Mouse (Mus musculus) neural tube, embryonic 12.5 days (tissue): ENCODE results near the gene Ddrgk1. TPM values are rescaled to one million over a fixed set of nuclear protein-coding genes. Genes with fewer than 3 reads are reported as not detected.

Experiments used
- ATAC-seq: fragments of 200-750 bp; cut with Nextera tagmentation; 2 replicates; pipeline ENCODE4 v1.8.0; 2017; ENCODE audit warnings: low read depth, mild to moderate bottlenecking, moderate TSS enrichment, moderate library complexity; ENCODE audit not compliant: low FRiP score
- H3K27ac ChIP-seq: fragments of 300-500 bp; sonication (generic); 2 replicates; pipeline ENCODE4 v1.5.1; 2016
- H3K27me3 ChIP-seq: fragments of 300-500 bp; sonication (generic); replicated peaks from 2 replicates; pipeline ENCODE4 v1.6.1; 2016; ENCODE audit warnings: mild to moderate bottlenecking
- H3K36me3 ChIP-seq: fragments of 300-500 bp; sonication (generic); 2 replicates; pipeline ENCODE4 v1.6.1; 2016; ENCODE audit warnings: mild to moderate bottlenecking
- H3K4me1 ChIP-seq: fragments of 300-500 bp; sonication (generic); 2 replicates; pipeline ENCODE4 v1.6.1; 2016
- H3K4me2 ChIP-seq: fragments of 300-500 bp; sonication (generic); replicated peaks from 2 replicates; pipeline ENCODE4 v1.6.1; 2016; ENCODE audit warnings: mild to moderate bottlenecking
- H3K4me3 ChIP-seq: fragments of 300-500 bp; sonication (generic); 2 replicates; pipeline ENCODE4 v1.5.1; 2016
- H3K9ac ChIP-seq: fragments of 300-500 bp; sonication (generic); 2 replicates; pipeline ENCODE4 v1.6.1; 2016; ENCODE audit warnings: mild to moderate bottlenecking
- H3K9me3 ChIP-seq: fragments of 300-500 bp; sonication (generic); 2 replicates; pipeline ENCODE4 v1.6.1; 2016; ENCODE audit warnings: mild to moderate bottlenecking
- whole genome bisulfite sequencing: fragments of 180-500 bp; shearing (Covaris S2); methylation state at CpG from one replicate; pipeline ENCODE4 v1.1.7; 2016; 5-methylcytosine and 5-hydroxymethylcytosine counted together
- polyA plus RNA-seq: library from polyadenylated mRNA; unstranded; fragments of >200 nt; fragmentation: Nextera tagmentation; extraction: Ambion mirVana; gene quantifications from 2 replicates; pipeline ENCODE4 v1.2.1, GENCODE M21; 2016

Ddrgk1 gene
- polyA plus RNA-seq: 57.4 and 58.4 TPM in 2 replicates

DNA sequence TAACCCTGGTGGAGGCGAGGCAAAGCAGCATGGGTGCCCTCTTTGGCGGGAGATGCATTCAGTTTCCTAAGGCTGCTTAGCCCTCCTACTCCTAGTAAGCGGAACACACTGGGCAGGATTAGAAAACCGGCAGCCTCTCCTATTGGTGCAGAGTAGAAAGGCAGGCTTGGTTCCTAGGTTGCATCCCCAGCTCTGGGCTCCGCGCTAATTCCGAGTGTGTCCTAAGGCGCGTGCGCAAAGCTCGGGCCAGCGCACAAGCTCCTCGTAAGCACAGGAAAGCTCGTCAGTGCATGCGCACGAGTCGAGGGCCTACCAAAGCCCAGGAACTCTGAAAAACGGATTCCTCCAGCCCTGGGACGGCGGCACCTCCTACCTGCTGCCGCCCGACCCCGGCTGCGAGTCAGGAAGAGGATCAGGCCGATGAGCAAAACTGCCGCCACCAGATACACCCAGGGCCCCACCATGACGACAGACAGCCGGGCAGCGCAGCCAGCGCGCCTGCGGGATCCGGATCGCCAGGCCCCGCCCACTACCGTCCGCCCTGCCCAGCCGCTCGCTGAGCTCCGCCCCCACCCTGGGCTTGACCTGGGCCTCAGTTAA, at the start of gene Ddrgk1:
Gene Ddrgk1, minus strand, starts transcription at position 558 of the 600 bp plus-strand sequence.
- H3K9ac ChIP-seq: peak within 1 kb of the TSS; percentile 74
- WGBS: under 1% methylated on average over 40 of the region's 40 CpGs
- peaks cover 23% of the 10 kb centered on the region for H3K4me1 ChIP-seq

DNA sequence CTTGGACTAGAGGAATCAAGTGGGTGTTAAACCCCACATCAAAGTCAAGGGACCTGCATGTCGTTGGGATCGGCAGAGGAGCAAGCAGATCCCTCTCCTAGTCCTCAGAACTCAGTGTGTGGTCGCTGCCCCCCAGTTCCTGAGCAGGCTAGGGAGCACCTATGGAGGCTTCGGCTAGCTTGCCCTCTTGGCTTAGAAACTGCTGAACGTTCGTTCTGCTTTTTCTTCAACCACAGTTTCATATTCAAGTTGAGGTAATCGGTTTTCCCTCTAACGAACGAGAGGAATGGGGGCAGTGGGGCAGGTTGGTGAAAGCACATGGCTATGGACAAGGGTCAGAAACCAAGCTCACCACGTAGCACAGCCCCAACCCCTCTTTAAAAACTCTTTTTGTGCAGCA, 42.6 kb upstream of the Ddrgk1 start:
- no peaks in the 10 kb centered on the region for H3K9me3 ChIP-seq
- no peak overlapping the region for H3K9ac ChIP-seq
- WGBS: 71% methylated on average over 10 of the region's 10 CpGs
- H3K4me2 ChIP-seq: no peak overlapping the region
- no peak overlapping the region for H3K27ac ChIP-seq
- no peak for ATAC-seq
- H3K4me3 ChIP-seq: no peak overlapping the region
- H3K27me3 ChIP-seq: no peaks in the 10 kb centered on the region
- H3K4me1 ChIP-seq: no peaks in the 10 kb centered on the region
- H3K36me3 ChIP-seq: peaks cover 50% of the 10 kb centered on the region

More for the DNA sequence above, at the start of gene Ddrgk1:
- peak within 1 kb of the TSS; percentile 97 for H3K27ac ChIP-seq
- H3K9me3 ChIP-seq: no peaks in the 10 kb centered on the region
- peaks cover 26% of the 10 kb centered on the region for H3K36me3 ChIP-seq
- H3K4me2 ChIP-seq: peak within 1 kb of the TSS; percentile 76
- H3K27me3 ChIP-seq: no peaks in the 10 kb centered on the region
- H3K4me3 ChIP-seq: peak within 1 kb of the TSS; percentile 59
- ATAC-seq: peak; percentile 95

DNA sequence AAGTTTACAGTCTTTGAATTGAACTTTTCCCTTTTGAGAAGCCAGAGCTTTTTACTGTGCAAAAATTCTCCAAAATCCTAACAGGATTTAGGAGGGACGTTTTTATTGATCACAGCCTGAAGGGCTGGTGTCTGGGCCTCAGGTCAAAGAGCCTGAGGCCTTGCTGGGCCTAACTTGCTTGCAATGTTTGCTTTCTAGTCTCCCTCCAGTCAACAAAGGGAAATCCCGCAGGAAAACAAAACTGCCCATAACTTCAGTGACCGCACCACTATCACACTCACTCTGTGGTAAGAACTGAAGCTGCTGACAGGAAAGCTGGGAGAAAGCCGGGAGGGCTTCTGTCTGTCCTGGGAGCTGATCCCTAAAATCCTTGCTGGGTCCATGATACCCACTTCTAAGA, 42.1 kb upstream of the Ddrgk1 start:
- H3K27ac ChIP-seq: no peak overlapping the region
- no peaks in the 10 kb centered on the region for H3K4me1 ChIP-seq
- no peak overlapping the region for H3K4me3 ChIP-seq
- H3K36me3 ChIP-seq: peaks cover 45% of the 10 kb centered on the region
- no peak overlapping the region for H3K4me2 ChIP-seq
- no peak for ATAC-seq
- 73% methylated on average over 4 of the region's 4 CpGs for WGBS
- H3K27me3 ChIP-seq: no peaks in the 10 kb centered on the region
- no peak overlapping the region for H3K9ac ChIP-seq
- H3K9me3 ChIP-seq: no peaks in the 10 kb centered on the region

DNA sequence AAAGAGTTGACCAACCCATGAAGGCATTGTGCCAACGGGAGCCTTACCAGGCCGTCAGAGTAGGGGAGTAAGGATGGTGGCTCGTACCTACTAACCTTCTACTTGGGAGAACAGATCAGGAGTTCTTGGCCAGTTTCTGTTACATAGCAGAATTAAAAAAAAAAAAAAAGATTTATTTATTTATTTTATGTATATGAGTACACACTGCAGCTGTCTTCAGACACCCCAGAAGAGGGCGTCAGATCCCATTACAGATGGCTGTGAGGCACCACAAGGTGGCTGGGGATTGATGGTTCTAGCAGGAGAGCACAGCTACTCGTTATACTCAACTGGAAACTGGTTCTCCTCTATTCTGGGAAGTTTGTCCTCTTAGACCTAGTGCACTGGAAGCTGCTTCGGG, 40.7 kb upstream of the Ddrgk1 start:
- peaks cover 31% of the 10 kb centered on the region for H3K36me3 ChIP-seq
- no peaks in the 10 kb centered on the region for H3K4me1 ChIP-seq
- ATAC-seq: no peak
- H3K9ac ChIP-seq: no peak overlapping the region
- no peaks in the 10 kb centered on the region for H3K9me3 ChIP-seq
- 78% methylated on average over 6 of the region's 6 CpGs for WGBS
- no peak overlapping the region for H3K27ac ChIP-seq
- H3K27me3 ChIP-seq: no peaks in the 10 kb centered on the region
- no peak overlapping the region for H3K4me2 ChIP-seq
- H3K4me3 ChIP-seq: no peak overlapping the region

DNA sequence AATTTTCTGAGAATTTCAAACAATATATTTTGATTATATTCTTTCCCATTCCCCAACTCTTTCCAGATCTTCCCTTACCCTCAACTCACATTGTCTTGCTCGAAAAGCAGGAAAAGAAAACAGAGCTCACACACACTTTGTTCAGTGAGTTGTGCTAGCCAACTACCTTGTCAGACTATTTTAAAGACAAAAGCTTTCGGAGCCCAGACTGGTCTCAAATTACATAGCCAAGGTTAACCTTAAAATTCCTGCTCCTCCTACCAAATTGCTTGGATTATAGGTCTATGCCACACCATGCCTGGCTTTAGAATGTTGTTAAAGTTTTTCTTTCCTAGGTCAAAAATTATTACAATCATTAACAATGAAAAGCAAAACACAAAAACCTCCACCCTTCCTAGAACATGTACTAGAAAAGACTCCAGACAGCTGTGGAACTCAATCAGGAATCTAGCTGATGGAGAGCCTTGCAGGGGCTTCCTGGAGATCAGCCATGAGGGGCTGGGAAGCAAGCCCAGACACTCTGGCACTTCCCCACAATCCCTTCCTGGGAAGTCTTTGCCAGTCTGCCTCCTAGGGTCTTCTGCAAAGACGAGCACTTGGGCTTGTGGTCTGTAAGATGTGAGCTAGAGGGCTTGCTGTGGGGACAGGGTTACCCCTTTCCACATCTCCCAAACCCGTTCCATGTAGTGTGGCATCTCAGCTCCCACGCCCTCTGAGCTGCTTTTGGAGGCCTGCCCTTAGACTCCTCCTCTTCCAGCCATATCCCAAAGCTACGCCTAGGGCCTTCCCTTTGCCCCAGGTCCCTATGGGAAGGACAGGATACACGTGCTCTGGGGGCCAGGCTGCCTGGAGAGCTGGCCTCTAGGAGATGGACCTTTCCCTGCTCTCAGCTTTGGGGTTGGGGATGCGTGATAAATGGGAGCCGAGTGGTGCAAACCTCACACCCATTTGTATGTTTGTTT, 39.9 kb upstream of the Ddrgk1 start:
- no peak for ATAC-seq
- H3K36me3 ChIP-seq: peaks cover 24% of the 10 kb centered on the region
- 73% methylated on average over 9 of the region's 9 CpGs for WGBS
- 0 out of 2 replicates have a peak, but pooled peaks cover 7% of the 10 kb centered on the region for H3K27me3 ChIP-seq
- no peaks in the 10 kb centered on the region for H3K4me1 ChIP-seq
- no peaks in the 10 kb centered on the region for H3K9me3 ChIP-seq
- H3K4me3 ChIP-seq: no peak overlapping the region
- H3K4me2 ChIP-seq: no peak overlapping the region
- no peak overlapping the region for H3K9ac ChIP-seq
- no peak overlapping the region for H3K27ac ChIP-seq

DNA sequence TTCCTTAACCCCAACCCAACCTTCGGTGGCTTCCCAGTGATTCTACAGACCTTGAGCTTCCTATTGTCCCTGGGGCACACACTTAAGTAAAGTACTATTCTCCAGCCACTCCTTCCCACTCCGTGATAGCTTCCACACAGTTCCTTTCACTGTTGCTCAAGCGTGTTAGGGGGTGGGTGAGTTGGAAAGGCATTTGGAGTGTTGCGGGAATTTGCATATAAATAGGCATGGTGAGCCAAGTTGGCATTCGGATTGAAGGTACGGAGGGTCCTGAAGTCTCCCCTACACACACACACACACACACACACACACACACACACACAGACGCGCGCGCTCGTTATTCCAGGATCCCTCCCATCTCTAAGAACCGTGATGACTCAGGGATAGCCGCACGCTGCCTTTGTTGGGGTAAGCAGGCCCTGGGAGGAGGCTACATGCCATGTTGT, 33.4 kb upstream of the Ddrgk1 start:
- peak overlapping the region; percentile 95 for H3K4me2 ChIP-seq
- peak overlapping the region; percentile 47 for H3K4me3 ChIP-seq
- H3K27ac ChIP-seq: no peak overlapping the region
- peak; percentile 51 for ATAC-seq
- under 1% methylated on average over 14 of the region's 14 CpGs for WGBS
- no peaks in the 10 kb centered on the region for H3K36me3 ChIP-seq
- no peak overlapping the region for H3K9ac ChIP-seq
- H3K9me3 ChIP-seq: no peaks in the 10 kb centered on the region
- peaks cover 18% of the 10 kb centered on the region for H3K4me1 ChIP-seq
- H3K27me3 ChIP-seq: peaks cover 49% of the 10 kb centered on the region

DNA sequence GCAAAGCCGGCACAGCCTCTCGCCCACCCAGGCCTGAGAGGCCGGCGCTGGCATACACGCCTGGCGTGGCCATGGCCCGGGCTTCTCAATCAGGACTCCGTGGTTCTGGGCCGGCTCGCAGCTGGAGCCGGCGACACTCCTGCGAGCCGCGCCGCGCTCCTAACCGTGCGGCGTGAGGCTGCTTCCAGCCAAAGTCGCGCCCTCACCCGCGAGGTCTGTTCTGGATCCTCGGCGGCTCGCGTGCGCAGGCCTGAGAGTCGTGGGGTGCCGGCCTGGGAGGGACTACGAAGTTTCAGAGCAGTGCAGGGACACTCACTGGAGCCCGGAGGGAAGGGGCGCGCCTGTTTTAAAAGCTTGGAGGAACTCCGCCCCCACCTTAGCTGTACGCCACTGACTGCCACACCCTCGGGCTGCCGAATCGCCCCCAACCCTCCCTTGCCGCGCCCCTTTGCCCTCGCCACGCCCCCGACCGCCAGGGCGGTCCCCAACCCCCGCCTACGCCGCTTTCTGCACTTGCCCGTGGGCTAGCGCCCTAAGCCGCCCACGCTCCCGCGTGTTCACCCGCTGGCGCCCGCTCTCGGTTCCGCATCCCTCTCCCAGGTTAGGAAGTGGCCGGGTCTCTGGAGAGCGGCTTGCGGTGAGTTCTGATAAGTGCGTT, 32.8 kb upstream of the Ddrgk1 start, which contains the start of gene Slc4a11:
Gene Slc4a11, minus strand, starts transcription at position 367 of the 658 bp plus-strand sequence.
- H3K27ac ChIP-seq: no peak within 1 kb of the TSS

DNA sequence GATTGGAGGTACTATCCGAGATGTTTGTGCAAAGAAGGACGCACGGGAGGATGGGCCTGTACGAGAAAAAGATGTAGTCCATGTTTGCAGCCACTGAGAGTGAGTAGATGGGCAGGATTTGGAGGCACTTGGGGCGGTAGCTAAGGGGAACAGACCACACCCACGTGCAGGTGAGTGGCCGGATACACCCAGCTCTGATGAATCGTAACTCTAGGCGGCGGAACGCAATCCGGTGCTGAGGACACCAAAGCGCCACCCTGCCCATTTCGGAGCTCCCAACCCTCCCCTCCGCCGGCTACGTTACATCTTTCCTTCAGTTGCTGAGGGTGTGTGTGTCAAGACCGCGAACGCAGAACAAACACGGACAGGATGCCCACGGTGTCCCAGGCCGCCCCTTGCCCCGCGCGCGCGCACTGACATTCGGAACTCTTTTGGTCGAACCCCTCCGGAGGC, 32.3 kb upstream of the Ddrgk1 start:
- 1% methylated on average over 31 of the region's 31 CpGs for WGBS
- 0 out of 2 replicates have a peak, but pooled peaks have one; percentile 9 for ATAC-seq

More for the DNA sequence above, 32.8 kb upstream of the Ddrgk1 start, which contains the start of gene Slc4a11:
- under 1% methylated on average over 65 of the region's 65 CpGs for WGBS
- Histone ChIP-seq H3K4me2 (peak within 1 kb of the TSS; percentile 95), H3K4me1 (peaks cover 18% of the 10 kb centered on the region), H3K9me3 (no peaks in the 10 kb centered on the region), H3K27me3 (peaks cover 49% of the 10 kb centered on the region), H3K4me3 (peak within 1 kb of the TSS; percentile 47), H3K36me3 (no peaks in the 10 kb centered on the region), H3K9ac (peak within 1 kb of the TSS; percentile 58)
- peak; percentile 63 for ATAC-seq

DNA sequence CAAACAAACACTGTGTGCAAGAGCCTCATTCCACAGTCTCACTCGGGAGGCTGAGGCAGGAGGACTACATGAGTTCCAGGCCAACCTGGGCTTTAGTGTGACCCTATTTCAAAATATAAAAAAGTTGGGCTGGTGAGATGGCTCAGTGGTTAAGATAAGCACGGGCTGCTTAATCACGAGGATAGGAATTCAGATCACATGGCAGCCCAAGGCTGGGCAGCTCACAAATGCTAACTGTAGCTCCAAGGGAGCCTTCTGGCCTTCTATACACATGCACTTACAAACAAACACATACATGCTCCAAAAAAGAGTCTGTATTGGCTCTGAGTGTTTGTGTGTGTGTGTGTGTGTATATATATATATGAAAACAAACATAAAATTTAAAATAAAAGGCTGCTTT, 29.1 kb upstream of the Ddrgk1 start:
- Histone ChIP-seq H3K4me2 (no peak overlapping the region), H3K9me3 (no peaks in the 10 kb centered on the region), H3K36me3 (no peaks in the 10 kb centered on the region), H3K4me3 (no peak overlapping the region), H3K9ac (no peak overlapping the region), H3K27ac (no peak overlapping the region), H3K4me1 (peaks cover 18% of the 10 kb centered on the region), H3K27me3 (peaks cover 37% of the 10 kb centered on the region)
- no peak for ATAC-seq
- WGBS: 49% methylated on average over 3 of the region's 3 CpGs

More for the DNA sequence above, 32.3 kb upstream of the Ddrgk1 start:
- H3K4me1 ChIP-seq: peaks cover 18% of the 10 kb centered on the region
- no peak overlapping the region for H3K27ac ChIP-seq
- H3K9me3 ChIP-seq: no peaks in the 10 kb centered on the region
- peak overlapping the region; percentile 58 for H3K9ac ChIP-seq
- peaks cover 49% of the 10 kb centered on the region for H3K27me3 ChIP-seq
- peak overlapping the region; percentile 47 for H3K4me3 ChIP-seq
- no peaks in the 10 kb centered on the region for H3K36me3 ChIP-seq
- H3K4me2 ChIP-seq: peak overlapping the region; percentile 95

DNA sequence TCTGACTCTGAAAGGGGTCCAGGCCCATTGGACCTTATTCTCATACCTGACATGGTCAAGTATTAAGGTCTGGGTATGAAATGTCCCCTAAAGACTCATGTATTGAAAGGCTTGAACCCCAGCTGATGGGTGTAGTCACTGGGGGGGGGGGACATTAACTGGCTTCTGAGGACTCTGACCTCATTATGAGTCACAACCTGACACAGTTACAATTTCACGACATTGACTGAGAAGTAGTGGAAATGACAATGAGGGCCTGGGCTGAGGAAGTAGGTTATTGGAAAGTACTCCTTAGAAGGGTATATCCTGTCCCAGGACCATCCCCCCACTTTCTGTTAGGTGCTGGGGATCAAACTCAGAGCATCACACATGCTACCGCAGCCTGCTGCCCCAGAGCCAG, 24.6 kb upstream of the Ddrgk1 start:
- Histone ChIP-seq H3K27me3 (no peaks in the 10 kb centered on the region), H3K27ac (no peak overlapping the region), H3K4me1 (no peaks in the 10 kb centered on the region), H3K4me2 (no peak overlapping the region), H3K9me3 (no peaks in the 10 kb centered on the region), H3K9ac (no peak overlapping the region), H3K4me3 (no peak overlapping the region), H3K36me3 (peaks cover 14% of the 10 kb centered on the region; the same call in 1 of the 2 replicates)
- 84% methylated on average over 2 of the region's 2 CpGs for WGBS
- ATAC-seq: no peak

DNA sequence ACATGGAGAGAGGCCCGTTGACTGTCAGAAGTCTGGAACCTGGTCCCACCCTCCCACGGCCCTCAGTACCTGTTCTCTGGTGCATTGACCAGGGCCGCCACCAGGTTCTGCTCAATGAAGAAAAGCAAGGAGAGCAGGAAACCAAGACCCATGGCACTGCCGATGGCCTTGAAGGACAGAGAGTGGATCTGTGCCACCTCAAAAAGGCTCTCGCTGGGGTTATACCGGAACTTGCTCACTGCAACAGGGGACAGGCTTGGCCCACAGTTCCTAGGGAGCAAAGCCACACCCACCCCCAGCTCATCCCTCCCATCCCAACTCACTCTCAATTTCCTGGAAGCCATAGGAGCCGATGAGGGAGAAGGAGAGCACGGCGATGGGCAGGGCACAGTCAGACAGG, 21.0 kb upstream of the Ddrgk1 start:
- H3K27me3 ChIP-seq: no peaks in the 10 kb centered on the region
- no peak overlapping the region for H3K4me3 ChIP-seq
- no peaks in the 10 kb centered on the region for H3K9me3 ChIP-seq
- no peak overlapping the region for H3K9ac ChIP-seq
- WGBS: 87% methylated on average over 9 of the region's 9 CpGs
- H3K4me2 ChIP-seq: no peak overlapping the region
- H3K36me3 ChIP-seq: peaks cover 45% of the 10 kb centered on the region
- H3K27ac ChIP-seq: no peak overlapping the region
- no peaks in the 10 kb centered on the region for H3K4me1 ChIP-seq
- ATAC-seq: no peak

DNA sequence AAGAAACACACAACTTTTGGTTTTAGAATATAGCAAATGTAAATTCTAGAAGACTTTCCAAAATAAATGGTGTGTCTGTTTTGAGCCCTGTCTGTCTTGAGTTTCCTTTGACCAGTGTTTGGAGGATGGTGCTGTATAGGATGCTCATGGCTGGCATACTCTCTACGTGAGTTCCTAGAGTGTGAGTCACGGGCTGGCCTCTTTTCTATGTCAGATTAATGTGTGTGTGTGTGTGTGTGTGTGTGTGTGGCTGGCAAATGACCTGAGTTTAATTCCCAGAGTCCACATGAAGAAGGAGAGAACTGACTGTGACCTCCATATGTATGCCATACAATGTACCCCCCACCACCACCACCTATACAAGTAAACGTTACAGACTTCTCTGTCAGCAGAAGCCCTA, 17.1 kb upstream of the Ddrgk1 start:
- WGBS: 86% methylated on average over 3 of the region's 3 CpGs
- H3K4me3 ChIP-seq: no peak overlapping the region
- peaks cover 84% of the 10 kb centered on the region for H3K36me3 ChIP-seq
- H3K9me3 ChIP-seq: no peaks in the 10 kb centered on the region
- H3K27ac ChIP-seq: no peak overlapping the region
- H3K9ac ChIP-seq: no peak overlapping the region
- H3K27me3 ChIP-seq: no peaks in the 10 kb centered on the region
- no peak for ATAC-seq
- H3K4me2 ChIP-seq: no peak overlapping the region
- no peaks in the 10 kb centered on the region for H3K4me1 ChIP-seq
